Mouse (Mus musculus): ENCODE measurements around the gene Jazf1. TPM values are rescaled to one million over a fixed set of nuclear protein-coding genes. Genes with fewer than 3 reads are reported as not detected.

Jazf1 gene
- 18.5 and 20.6 TPM in 2 replicates for polyA plus RNA-seq (2012; rRNA removed)

DNA sequence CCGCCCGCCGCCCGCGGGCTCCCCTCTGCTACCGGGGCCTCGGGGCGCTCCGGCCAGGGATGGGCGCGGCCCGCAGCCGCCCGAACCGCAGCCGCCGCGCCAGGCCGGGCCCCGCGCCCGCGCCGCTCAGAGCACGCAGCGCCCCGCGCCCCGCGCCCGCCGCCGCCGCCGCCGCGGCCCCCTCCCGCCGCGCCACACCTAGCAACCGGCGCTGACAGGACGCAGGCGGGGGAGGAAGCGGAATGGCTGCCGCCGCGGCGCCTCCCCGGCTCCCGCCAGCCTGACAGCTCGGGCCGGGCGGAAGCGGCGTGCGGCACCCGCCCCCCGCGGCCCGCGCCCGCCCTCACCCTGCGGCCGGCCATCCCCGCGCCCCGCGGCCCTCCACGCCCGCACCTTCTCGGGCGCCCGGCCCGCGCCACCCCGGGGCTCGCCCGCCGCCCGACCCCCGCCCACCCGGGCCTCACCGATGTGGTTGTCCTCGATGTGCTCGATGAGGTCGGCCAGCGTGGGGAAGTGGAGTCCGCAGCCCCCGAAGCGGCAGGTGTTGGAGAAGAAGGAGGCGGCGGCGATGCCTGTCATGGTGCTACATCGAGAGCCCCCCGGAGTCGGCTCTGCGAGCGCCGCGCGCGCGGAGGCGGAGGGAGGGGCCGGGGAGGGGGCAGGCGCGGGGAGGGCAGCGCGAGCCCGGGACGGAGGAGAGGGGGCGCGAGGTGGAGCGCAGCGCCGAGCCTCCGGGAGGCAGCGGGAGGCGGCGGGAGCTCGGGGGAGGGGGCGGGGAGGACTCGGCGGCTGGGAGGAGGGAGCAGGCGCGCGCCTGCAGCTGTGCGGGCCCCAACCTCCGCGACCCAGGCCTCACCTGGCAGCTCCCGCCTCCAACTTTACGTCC, at the start of gene Jazf1:
Jazf1 (minus strand) TSS at position 643 of the 886 bp plus-strand sequence.
- DNase-seq (ENCODE audit: extremely low spot score in 1 of 2, low spot score in 1 of 2), result peak in 1 of 2 experiments; percentile 62

DNA sequence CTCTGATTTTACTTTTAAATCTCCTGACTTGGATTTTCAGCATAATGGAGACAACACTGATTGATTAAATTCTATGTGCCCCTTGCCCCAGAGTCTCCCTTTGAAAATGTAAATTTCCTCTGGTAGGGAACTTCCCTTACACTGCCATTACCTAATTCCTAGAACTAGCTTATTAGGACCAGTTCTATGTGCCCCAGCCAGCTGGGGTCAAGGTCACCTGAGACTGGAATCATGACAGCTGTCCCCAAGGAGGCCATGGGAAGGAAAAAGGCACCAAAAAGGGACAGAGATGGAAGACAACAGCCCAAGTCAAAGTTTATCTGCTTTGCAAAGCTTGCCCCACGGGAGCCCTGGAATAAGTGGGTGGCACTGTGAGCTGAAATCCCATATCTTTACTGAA, 49.4 kb upstream of the Jazf1 start:
- peak in 1 of 2 experiments; percentile 3 for DNase-seq (ENCODE audit: extremely low spot score in 1 of 2, low spot score in 1 of 2)

GRCm38 (mm10) chr6:53086879-53087278, 18.4 kb upstream of the Jazf1 start:
- DNase-seq (ENCODE audit: extremely low spot score in 1 of 2, low spot score in 1 of 2), result no peak

DNA sequence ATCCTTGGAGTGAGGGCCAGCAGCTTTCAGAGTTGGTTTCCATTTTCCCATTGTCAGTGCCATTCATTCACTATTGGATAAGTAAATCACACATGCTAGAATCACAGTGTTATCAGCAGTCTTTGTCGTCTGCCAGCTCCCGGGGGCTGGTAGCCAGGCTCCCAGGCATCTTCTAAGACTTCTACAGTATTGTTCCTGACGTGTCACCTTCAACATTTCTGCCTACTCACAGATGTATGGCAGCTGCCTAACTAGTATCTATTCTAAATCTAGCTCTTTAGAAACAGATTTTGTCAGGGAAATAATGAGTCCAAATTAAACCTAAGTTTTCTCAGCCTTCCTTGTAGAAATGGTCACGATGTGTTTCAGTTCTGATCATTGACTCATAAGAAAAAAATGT, 12.8 kb upstream of the Jazf1 start:
- DNase-seq (ENCODE audit: extremely low spot score in 1 of 2, low spot score in 1 of 2), result peak; percentile 50 to 60

GRCm38 (mm10) chr6:53078671-53079070, 10.2 kb upstream of the Jazf1 start:
- no peak for DNase-seq (ENCODE audit: extremely low spot score in 1 of 2, low spot score in 1 of 2)

- no peak for DNase-seq (ENCODE audit: extremely low spot score in 1 of 2, low spot score in 1 of 2)
These were observed 3.3 kb upstream of the Jazf1 start for GRCm38 (mm10) chr6:53071732-53072131.

DNA sequence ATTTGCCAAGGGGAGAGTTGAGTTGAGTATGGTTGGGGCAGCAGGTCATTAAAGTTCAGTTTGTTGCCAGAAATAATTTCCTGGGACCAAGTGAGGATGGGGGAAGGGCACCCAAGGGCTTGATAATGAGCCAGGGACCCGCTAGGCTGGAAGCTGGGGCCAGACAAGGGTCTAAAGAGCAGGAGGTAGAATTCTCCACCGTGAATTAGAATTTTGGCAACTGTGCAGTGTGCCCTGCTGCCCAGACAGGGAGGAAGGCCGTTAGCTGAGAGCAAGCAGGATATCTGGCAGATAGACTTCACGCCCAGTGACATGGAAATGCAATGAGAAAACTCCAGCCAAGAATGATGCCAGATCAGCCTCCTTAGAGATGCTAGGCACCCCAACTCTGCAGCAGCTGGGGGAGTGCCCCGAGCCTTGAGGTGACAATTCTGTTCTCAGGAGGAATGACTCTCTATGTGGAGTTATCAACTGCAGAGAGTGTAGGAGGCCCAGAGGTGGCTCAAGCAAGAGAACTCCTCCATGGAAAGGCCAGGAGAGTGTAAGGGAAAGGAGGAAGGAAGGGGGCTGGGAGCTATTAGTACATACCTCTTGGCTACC, 1.6 kb upstream of the Jazf1 start:
- DNase-seq (ENCODE audit: extremely low spot score in 1 of 2, low spot score in 1 of 2), result no peak

DNA sequence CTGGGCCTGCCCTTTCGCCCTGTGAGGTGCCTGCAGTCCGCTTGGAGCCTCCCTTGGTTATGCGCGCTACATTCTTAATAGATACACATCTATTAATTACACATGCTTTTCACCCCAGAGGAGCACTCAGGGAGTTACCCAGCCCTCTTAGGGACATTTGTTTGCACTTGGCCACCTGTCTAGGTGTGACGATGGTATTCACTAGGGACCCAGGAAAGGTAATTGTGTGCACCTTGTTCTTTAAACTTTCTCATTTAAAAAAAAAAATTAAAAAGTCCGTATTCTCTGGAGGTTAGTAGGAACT, 396 bp upstream of the Jazf1 start:
- DNase-seq (ENCODE audit: extremely low spot score in 1 of 2, low spot score in 1 of 2), result no peak

DNA sequence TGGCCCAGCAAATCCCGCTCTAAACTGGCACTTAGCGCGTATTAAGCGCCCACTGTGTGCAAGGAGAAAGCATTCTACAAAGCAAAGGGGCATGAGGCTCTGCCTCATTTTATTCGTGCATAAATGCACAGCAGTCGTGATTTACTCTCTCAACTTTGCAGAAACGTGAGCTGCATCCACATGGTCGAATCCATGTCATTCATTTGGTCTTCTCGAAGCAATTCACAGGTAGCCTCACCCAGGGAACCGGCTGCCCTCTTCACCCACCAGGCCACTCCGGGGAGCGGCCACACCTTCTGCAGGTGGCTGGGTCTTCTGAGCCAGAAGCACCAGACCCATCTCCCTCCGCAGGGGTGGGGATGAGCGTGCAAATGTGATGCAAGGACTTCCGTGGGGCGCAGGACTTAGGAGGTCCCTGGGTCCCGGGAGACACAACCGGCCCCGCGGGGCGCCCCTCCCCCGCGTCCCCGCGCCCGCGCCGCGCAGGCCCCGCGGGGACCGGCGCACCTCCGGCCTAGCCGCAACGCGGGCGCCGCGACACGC, 914 bp downstream of the Jazf1 start:
- DNase-seq (ENCODE audit: extremely low spot score in 1 of 2, low spot score in 1 of 2), result peak in 1 of 2 experiments; percentile 15

DNA sequence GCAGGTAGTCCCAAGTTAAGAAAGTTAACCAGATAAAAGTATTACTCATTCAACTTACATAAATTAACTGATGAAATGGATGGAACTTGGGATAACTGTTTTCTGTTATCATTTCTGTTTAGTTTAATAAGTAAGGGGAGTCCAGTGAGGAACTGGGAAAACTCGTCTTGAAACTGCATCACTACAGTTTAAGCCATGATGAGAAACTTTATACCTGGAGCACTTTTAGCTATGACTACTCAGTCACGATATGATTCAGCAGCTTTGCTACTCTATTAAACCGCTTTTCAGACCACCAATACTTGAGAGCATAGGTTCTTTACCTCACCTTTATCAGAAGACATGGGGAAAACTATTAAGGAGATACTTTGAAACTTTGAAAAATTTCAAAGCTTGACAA, 1.5 kb downstream of the Jazf1 start:
- DNase-seq (ENCODE audit: extremely low spot score in 1 of 2, low spot score in 1 of 2), result no peak

GRCm38 (mm10) chr6:53064070-53064469, 4.4 kb downstream of the Jazf1 start:
- DNase-seq (ENCODE audit: extremely low spot score in 1 of 2, low spot score in 1 of 2), result no peak

GRCm38 (mm10) chr6:53054909-53055308, 13.5 kb downstream of the Jazf1 start:
- DNase-seq (ENCODE audit: extremely low spot score in 1 of 2, low spot score in 1 of 2), result no peak

DNA sequence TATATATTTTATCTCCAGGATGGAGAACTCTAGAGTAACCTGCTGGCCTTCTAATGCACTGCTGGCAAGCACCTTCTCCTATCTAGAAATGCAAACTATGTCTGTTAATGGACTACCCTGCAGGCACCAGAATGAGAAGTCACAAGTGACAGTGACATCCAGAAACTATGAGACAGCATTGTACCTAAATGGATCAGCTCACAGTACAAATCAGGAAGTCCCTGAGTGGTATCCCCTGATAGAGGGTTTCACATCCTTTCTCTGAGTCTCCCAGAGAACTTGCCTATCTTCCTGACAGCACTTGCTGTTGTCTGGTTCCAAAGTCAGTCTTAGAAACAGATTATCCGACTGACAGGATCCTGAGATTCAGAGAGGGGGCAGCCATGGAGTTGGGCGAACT, 22.9 kb downstream of the Jazf1 start:
- no peak for DNase-seq (ENCODE audit: extremely low spot score in 1 of 2, low spot score in 1 of 2)

- no peak for DNase-seq (ENCODE audit: extremely low spot score in 1 of 2, low spot score in 1 of 2)
These were observed 30.3 kb downstream of the Jazf1 start for GRCm38 (mm10) chr6:53038176-53038575.

GRCm38 (mm10) chr6:53034362-53035011, 33.9 kb downstream of the Jazf1 start:
- DNase-seq (ENCODE audit: extremely low spot score in 1 of 2, low spot score in 1 of 2), result no peak

GRCm38 (mm10) chr6:53032730-53033484, 35.5 kb downstream of the Jazf1 start:
- DNase-seq (ENCODE audit: extremely low spot score in 1 of 2, low spot score in 1 of 2), result peak in 1 of 2 experiments; percentile 30

DNA sequence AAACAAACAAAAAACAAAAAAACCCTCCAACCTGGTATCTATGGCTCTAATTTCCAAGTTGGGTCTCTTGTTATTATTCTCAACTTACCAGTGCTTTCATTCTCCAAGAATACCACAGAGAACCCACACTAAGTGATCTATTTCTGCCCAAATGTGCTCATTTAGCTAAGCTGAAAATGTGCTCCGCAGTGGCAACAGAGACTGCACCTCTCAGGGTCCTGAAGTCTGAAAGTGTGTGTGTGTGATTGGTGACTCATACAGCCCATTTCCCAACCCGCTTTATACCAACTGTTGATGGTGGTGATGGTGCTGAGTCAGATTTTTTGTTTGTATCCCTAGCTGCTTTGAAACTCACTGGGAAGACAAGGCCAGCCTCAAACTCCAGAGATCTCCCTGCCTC, 46.4 kb downstream of the Jazf1 start:
- peak in 1 of 2 experiments; percentile 7 for DNase-seq (ENCODE audit: extremely low spot score in 1 of 2, low spot score in 1 of 2)

DNA sequence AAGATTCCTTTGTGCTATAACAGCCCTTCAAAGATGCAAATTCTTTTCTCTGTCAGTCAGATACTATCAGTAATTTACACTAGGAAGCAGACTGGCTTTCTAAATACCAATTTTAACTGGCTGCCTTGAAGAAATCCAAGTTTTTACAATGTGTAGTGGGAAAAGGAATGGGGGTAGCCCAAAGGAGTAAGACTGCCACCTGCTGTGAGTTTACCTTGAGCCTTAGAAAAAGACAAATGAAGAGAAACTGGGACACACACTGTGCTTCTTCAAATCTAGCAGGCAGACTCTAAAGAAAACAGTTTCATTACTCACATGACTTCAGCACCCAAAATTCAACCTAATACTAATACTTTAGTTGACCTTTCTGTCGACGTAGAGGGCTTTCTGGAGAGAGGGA, 47.4 kb downstream of the Jazf1 start:
- no peak for DNase-seq (ENCODE audit: extremely low spot score in 1 of 2, low spot score in 1 of 2)

- DNase-seq (ENCODE audit: extremely low spot score in 1 of 2, low spot score in 1 of 2), result no peak
These were observed 50.9 kb downstream of the Jazf1 start for GRCm38 (mm10) chr6:53017357-53018205.

Data from frontal cortex, adult 2 months (tissue).